In genomic region chr1:155557642-155558011, GRCm38 (mm10) we compare ENCODE assay signal across 8 mouse cellular contexts. TPM values are rescaled to one million over a fixed set of nuclear protein-coding genes. Genes with fewer than 3 reads are reported as not detected.
A peak's percentile ranks its signal among the peaks of the same experiment; 100 is the strongest.
DNase-seq lines count a peak whose midpoint lies in the region; ATAC-seq and TF ChIP-seq lines count a peak whose summit lies in the region.

No protein-coding gene starts in this region.

- intact Hi-C loops in heart, postnatal 10 days (cut with DNase I) = no loop called here

- no peaks in the 10 kb centered on the region for H3K27me3 ChIP-seq in heart, embryonic 13.5 days (replicated peaks)
- H3K27me3 ChIP-seq in G1E (ENCODE audit: insufficient read depth, low read length) = no peaks in the 10 kb centered on the region
- H3K27me3 ChIP-seq in hindbrain, embryonic 11.5 days (ENCODE audit: control insufficient read depth, insufficient read depth, low read length) = no peaks in the 10 kb centered on the region

- H3K27ac ChIP-seq in heart, embryonic 13.5 days (replicated peaks) = peak overlapping the region; percentile 72; the same call in 1 of the 2 replicates
- peak overlapping the region; percentile 67; the same call in 1 of the 2 replicates for H3K27ac ChIP-seq in hindbrain, embryonic 11.5 days (ENCODE audit: low read depth, low read length)

- H3K4me1 ChIP-seq in heart, embryonic 13.5 days = peaks cover 30% of the 10 kb centered on the region
- H3K4me1 ChIP-seq in G1E (ENCODE audit: insufficient read depth, low read depth, low read length) = peaks cover 33% of the 10 kb centered on the region
- no peaks in the 10 kb centered on the region for H3K4me1 ChIP-seq in hindbrain, embryonic 11.5 days (replicated peaks; ENCODE audit: control insufficient read depth, insufficient read depth, low read length)

- no peaks in the 10 kb centered on the region for H3K36me3 ChIP-seq in heart, embryonic 13.5 days
- H3K36me3 ChIP-seq in G1E (replicated peaks) = peaks cover 14% of the 10 kb centered on the region
- no peaks in the 10 kb centered on the region for H3K36me3 ChIP-seq in hindbrain, embryonic 11.5 days (ENCODE audit: control insufficient read depth, insufficient read depth, low read length)

- 47% methylated on average over 9 of the region's 9 CpGs for WGBS in heart, embryonic 13.5 days
- 59% methylated on average over 9 of the region's 9 CpGs for WGBS in hindbrain, embryonic 11.5 days

- 0 out of 2 replicates have a peak, but pooled peaks cover 6% of the 10 kb centered on the region for H3K9me3 ChIP-seq in heart, embryonic 13.5 days
- H3K9me3 ChIP-seq in G1E (replicated peaks) = peaks cover 2% of the 10 kb centered on the region
- no peaks in the 10 kb centered on the region for H3K9me3 ChIP-seq in hindbrain, embryonic 11.5 days (ENCODE audit: control insufficient read depth, low read length)

- no peak for ATAC-seq in heart, embryonic 13.5 days (ENCODE audit: extremely low read depth, insufficient number of reproducible peaks, low FRiP score, low TSS enrichment)
- ATAC-seq in G1E (ENCODE audit: extremely low read depth, insufficient number of reproducible peaks, low FRiP score, poor library complexity, severe bottlenecking) = no peak
- peak; percentile 41; the same call in 1 of the 2 replicates for ATAC-seq in hindbrain, embryonic 11.5 days (ENCODE audit: low FRiP score)
- peak; percentile 7; the same call in 1 of the 2 replicates for ATAC-seq in megakaryocyte progenitor cell, adult 5-6 weeks (replicated peaks; ENCODE audit: poor library complexity)

- no peak for TF ChIP-seq CTCF in G1E (IDR thresholded peaks at IDR 0.05; ENCODE audit: low read depth, low read length)

- peak overlapping the region; percentile 91 for H3K4me3 ChIP-seq in heart, embryonic 13.5 days
- peak overlapping the region; percentile 98 for H3K4me3 ChIP-seq in G1E (ENCODE audit: low read depth, low read length)
- H3K4me3 ChIP-seq in hindbrain, embryonic 11.5 days (ENCODE audit: low read depth, low read length) = peak overlapping the region; percentile 88

- H3K4me2 ChIP-seq in heart, embryonic 13.5 days = peak overlapping the region; percentile 97
- H3K4me2 ChIP-seq in hindbrain, embryonic 11.5 days (replicated peaks; ENCODE audit: low read depth, low read length) = peak overlapping the region; percentile 87

- peak overlapping the region; percentile 97 for H3K9ac ChIP-seq in heart, embryonic 13.5 days
- peak overlapping the region; percentile 90 for H3K9ac ChIP-seq in hindbrain, embryonic 11.5 days (ENCODE audit: low read depth, low read length)

- no peak for DNase-seq in heart, postnatal 10 days
- DNase-seq in G1E (ENCODE audit: low spot score) = no peak
- no peak for DNase-seq in hindbrain, embryonic 11.5 days (ENCODE audit: low spot score)
- no peak for DNase-seq in left cerebral cortex, adult 11 months (ENCODE audit: low spot score)
- DNase-seq in urinary bladder, postnatal 10 days (ENCODE audit: low spot score) = no peak
- no peak for DNase-seq in right cerebral cortex, postnatal 4 days

RNA-seq across cellular contexts. Expression of gene Acbd6, which starts 0.3 kb away (rescaled TPM):
- 49.6 and 53.7 TPM in 2 replicates for polyA plus RNA-seq in heart, embryonic 13.5 days (2015; fragmentation: Nextera tagmentation; extraction: Ambion mirVana)
- total RNA-seq in heart, postnatal 10 days (2021) = 10 to 100 TPM; 63.4 to 64.7 TPM
- total RNA-seq in G1E (2014; fragmentation: Nextera tagmentation) (74.8 and 86.7 TPM in 2 replicates), G1E (2017) (47.0 and 74.8 TPM in 2 replicates)
- 445 and 569 TPM in 2 replicates for polyA plus RNA-seq in G1E (2012)
- 70.9 and 79.9 TPM in 2 replicates for polyA plus RNA-seq in hindbrain, embryonic 11.5 days (2014; fragmentation: Nextera tagmentation; extraction: Ambion mirVana)
- 48.5 and 52.6 TPM in 2 replicates for total RNA-seq in megakaryocyte progenitor cell, adult 5-6 weeks (2015)
- 22.2 and 22.9 TPM in 2 replicates for total RNA-seq in megakaryocyte progenitor cell, adult 5-6 weeks (2017)

Comparison
In these comparisons a context has a peak if more than half of its experiments do, and no peak if none do; other contexts are left out.
1. ATAC-seq: peak in hindbrain, embryonic 11.5 days (single experiment) and megakaryocyte progenitor cell, adult 5-6 weeks (single experiment); none in heart, embryonic 13.5 days (single experiment) and G1E (single experiment).
2. Peak in every context shown above with its lines, with median percentiles within 50 percentile points of each other: H3K4me3 ChIP-seq.